Mouse (Mus musculus): Measurements from ENCODE around the gene Nudt9. TPM values are rescaled to one million over a fixed set of nuclear protein-coding genes. Genes with fewer than 3 reads are reported as not detected.
A peak's percentile ranks its signal among the peaks of the same experiment; 100 is the strongest.

Gene Nudt9
- polyA plus RNA-seq, 1 experiment from 2014 or later: 65.1 TPM

- peaks cover 20% of the 10 kb centered on the region for H3K4me1 ChIP-seq
- H3K27ac ChIP-seq (replicated peaks): no peak overlapping the region
- no peaks in the 10 kb centered on the region for H3K27me3 ChIP-seq (replicated peaks; ENCODE audit: low read depth, poor library complexity, severe bottlenecking)
- H3K9me3 ChIP-seq: no peaks in the 10 kb centered on the region
- no peak overlapping the region for H3K4me3 ChIP-seq
- DNase-seq (ENCODE audit: low spot score): no peak
- peaks cover 6% of the 10 kb centered on the region for H3K36me3 ChIP-seq (replicated peaks)
- 80% methylated on average over 16 of the region's 16 CpGs for WGBS
Measured at GRCm38 (mm10) chr5:104096078-104096938, 50.2 kb downstream of the Nudt9 start.

- no peak for DNase-seq (ENCODE audit: low spot score)
- H3K4me3 ChIP-seq: no peak overlapping the region
- H3K4me1 ChIP-seq: peaks cover 43% of the 10 kb centered on the region
- H3K9me3 ChIP-seq: no peaks in the 10 kb centered on the region
- 14% methylated on average over 10 of the region's 10 CpGs for WGBS
- no peaks in the 10 kb centered on the region for H3K27me3 ChIP-seq (replicated peaks; ENCODE audit: low read depth, poor library complexity, severe bottlenecking)
- H3K27ac ChIP-seq (replicated peaks): peak overlapping the region; percentile 79
- H3K36me3 ChIP-seq (replicated peaks): no peaks in the 10 kb centered on the region
Measured at GRCm38 (mm10) chr5:104101678-104102531, 55.8 kb downstream of the Nudt9 start.

- H3K4me3 ChIP-seq: no peak overlapping the region
- no peak for DNase-seq (ENCODE audit: low spot score)
- H3K27me3 ChIP-seq (replicated peaks; ENCODE audit: low read depth, poor library complexity, severe bottlenecking): no peaks in the 10 kb centered on the region
- H3K4me1 ChIP-seq: peaks cover 53% of the 10 kb centered on the region
- no peaks in the 10 kb centered on the region for H3K36me3 ChIP-seq (replicated peaks)
- WGBS: 76% methylated on average over 4 of the region's 4 CpGs
- H3K9me3 ChIP-seq: no peaks in the 10 kb centered on the region
- H3K27ac ChIP-seq (replicated peaks): peak overlapping the region; percentile 79
Measured at GRCm38 (mm10) chr5:104103171-104103570, 57.1 kb downstream of the Nudt9 start.

GRCm38 (mm10) chr5:104104111-104104510 lies 58.0 kb downstream of the Nudt9 start:
- H3K9me3 ChIP-seq: no peaks in the 10 kb centered on the region
- no peak for DNase-seq (ENCODE audit: low spot score)
- H3K4me1 ChIP-seq: peaks cover 63% of the 10 kb centered on the region
- peak overlapping the region; percentile 48; the same call in 1 of the 2 replicates for H3K27ac ChIP-seq (replicated peaks)
- no peak overlapping the region for H3K4me3 ChIP-seq
- H3K36me3 ChIP-seq (replicated peaks): no peaks in the 10 kb centered on the region
- H3K27me3 ChIP-seq (replicated peaks; ENCODE audit: low read depth, poor library complexity, severe bottlenecking): no peaks in the 10 kb centered on the region
- WGBS: 49% methylated on average over 2 of the region's 2 CpGs

- H3K4me1 ChIP-seq: peaks cover 79% of the 10 kb centered on the region
- DNase-seq (ENCODE audit: low spot score): peak; percentile 76
- no peaks in the 10 kb centered on the region for H3K27me3 ChIP-seq (replicated peaks; ENCODE audit: low read depth, poor library complexity, severe bottlenecking)
- peak overlapping the region; percentile 87 for H3K27ac ChIP-seq (replicated peaks)
- no peaks in the 10 kb centered on the region for H3K36me3 ChIP-seq (replicated peaks)
- WGBS: 35% methylated on average over 11 of the region's 11 CpGs
- H3K9me3 ChIP-seq: no peaks in the 10 kb centered on the region
- peak overlapping the region; percentile 46 for H3K4me3 ChIP-seq
Measured at GRCm38 (mm10) chr5:104108127-104108875, 62.2 kb downstream of the Nudt9 start.

GRCm38 (mm10) chr5:104108879-104109369 lies 62.8 kb downstream of the Nudt9 start:
- DNase-seq (ENCODE audit: low spot score): peak; percentile 72
- Histone ChIP-seq H3K4me1 (peaks cover 79% of the 10 kb centered on the region), H3K36me3 (replicated peaks) (no peaks in the 10 kb centered on the region), H3K27me3 (replicated peaks; ENCODE audit: low read depth, poor library complexity, severe bottlenecking) (no peaks in the 10 kb centered on the region), H3K9me3 (no peaks in the 10 kb centered on the region), H3K27ac (replicated peaks) (peak overlapping the region; percentile 87), H3K4me3 (peak overlapping the region; percentile 46)
- 12% methylated on average over 18 of the region's 18 CpGs for WGBS

- H3K27me3 ChIP-seq (replicated peaks; ENCODE audit: low read depth, poor library complexity, severe bottlenecking): no peaks in the 10 kb centered on the region
- no peaks in the 10 kb centered on the region for H3K36me3 ChIP-seq (replicated peaks)
- no peak for DNase-seq (ENCODE audit: low spot score)
- H3K4me1 ChIP-seq: peaks cover 74% of the 10 kb centered on the region
- H3K4me3 ChIP-seq: peak overlapping the region; percentile 46; the same call in 1 of the 2 replicates
- peak overlapping the region; percentile 87 for H3K27ac ChIP-seq (replicated peaks)
- no peaks in the 10 kb centered on the region for H3K9me3 ChIP-seq
- WGBS: 24% methylated on average over 3 of the region's 3 CpGs
Measured at GRCm38 (mm10) chr5:104109516-104109915, 63.4 kb downstream of the Nudt9 start.

GRCm38 (mm10) chr5:104110171-104110920 lies 64.2 kb downstream of the Nudt9 start:
- H3K27me3 ChIP-seq (replicated peaks; ENCODE audit: low read depth, poor library complexity, severe bottlenecking): no peaks in the 10 kb centered on the region
- H3K9me3 ChIP-seq: no peaks in the 10 kb centered on the region
- peak; percentile 38 for DNase-seq (ENCODE audit: low spot score)
- no peaks in the 10 kb centered on the region for H3K36me3 ChIP-seq (replicated peaks)
- no peak overlapping the region for H3K4me3 ChIP-seq
- peaks cover 79% of the 10 kb centered on the region for H3K4me1 ChIP-seq
- peak overlapping the region; percentile 87 for H3K27ac ChIP-seq (replicated peaks)
- 36% methylated on average over 9 of the region's 9 CpGs for whole genome bisulfite sequencing

- peaks cover 74% of the 10 kb centered on the region for H3K4me1 ChIP-seq
Measured at GRCm38 (mm10) chr5:104112016-104112415, 65.9 kb downstream of the Nudt9 start.

GRCm38 (mm10) chr5:104112511-104112910 lies 66.4 kb downstream of the Nudt9 start:
- peaks cover 71% of the 10 kb centered on the region for H3K4me1 ChIP-seq
- peak; percentile 20 for DNase-seq (ENCODE audit: low spot score)
- H3K27ac ChIP-seq (replicated peaks): peak overlapping the region; percentile 87
- no peaks in the 10 kb centered on the region for H3K9me3 ChIP-seq
- H3K4me3 ChIP-seq: peak overlapping the region; percentile 43
- WGBS: 17% methylated on average over 5 of the region's 5 CpGs
- no peaks in the 10 kb centered on the region for H3K36me3 ChIP-seq (replicated peaks)
- no peaks in the 10 kb centered on the region for H3K27me3 ChIP-seq (replicated peaks; ENCODE audit: low read depth, poor library complexity, severe bottlenecking)

More at GRCm38 (mm10) chr5:104112016-104112415, 65.9 kb downstream of the Nudt9 start:
- H3K4me3 ChIP-seq: peak overlapping the region; percentile 43
- DNase-seq (ENCODE audit: low spot score): peak; percentile 69
- no peaks in the 10 kb centered on the region for H3K9me3 ChIP-seq
- 10% methylated on average over 9 of the region's 9 CpGs for WGBS
- H3K27ac ChIP-seq (replicated peaks): peak overlapping the region; percentile 87
- H3K36me3 ChIP-seq (replicated peaks): no peaks in the 10 kb centered on the region
- no peaks in the 10 kb centered on the region for H3K27me3 ChIP-seq (replicated peaks; ENCODE audit: low read depth, poor library complexity, severe bottlenecking)

GRCm38 (mm10) chr5:104113491-104114172 lies 67.5 kb downstream of the Nudt9 start, which contains the start of gene Sparcl1:
Gene Sparcl1, minus strand, starts transcription at chr5:104113733.
- 38% methylated on average over 15 of the region's 15 CpGs for WGBS
- Histone ChIP-seq H3K4me1 (peaks cover 60% of the 10 kb centered on the region), H3K27me3 (replicated peaks; ENCODE audit: low read depth, poor library complexity, severe bottlenecking) (no peaks in the 10 kb centered on the region), H3K36me3 (replicated peaks) (no peaks in the 10 kb centered on the region), H3K4me3 (peak within 1 kb of the TSS; percentile 43), H3K9me3 (no peaks in the 10 kb centered on the region), H3K27ac (replicated peaks) (peak within 1 kb of the TSS; percentile 87)
- peak; percentile 39 for DNase-seq (ENCODE audit: low spot score)
